Mouse (Mus musculus): ENCODE data around the gene R3hcc1l.

GRCm38 (mm10) chr19:42537600-42537999, 19.0 kb downstream of the R3hcc1l start:
- no peak for TF ChIP-seq EP300 (IDR thresholded peaks at IDR 0.05; ENCODE audit: insufficient read depth, low read depth, low read length)
- no peak for TF ChIP-seq CTCF (IDR thresholded peaks at IDR 0.05; ENCODE audit: low read depth, low read length)

Data from ES-Bruce4 (cell line).